Mouse (Mus musculus) ES-Bruce4 (cell line): ENCODE measurements around the gene Crat.

Experiments
- EP300 ChIP-seq: IDR thresholded peaks from 2 replicates; pipeline ENCODE4 v1.6.1; 2011; ENCODE audit warnings: low read depth, low read length; ENCODE audit not compliant: insufficient read depth
- POLR2A ChIP-seq: IDR thresholded peaks from one replicate; pipeline ENCODE4 v1.8.1; 2011; ENCODE audit warnings: low read length; ENCODE audit not compliant: insufficient read depth

GRCm38 (mm10) chr2:30419112-30419511 is 3.5 kb upstream of the Crat start:
- TF ChIP-seq EP300 (no peak), POLR2A (no peak)
